Mouse (Mus musculus): Measurements from ENCODE around the gene Cort. TPM values are rescaled to one million over a fixed set of nuclear protein-coding genes. Genes with fewer than 3 reads are reported as not detected.

Gene Cort
- polyA plus RNA-seq, 1 experiment from 2014 or later: not detected

GRCm38 (mm10) chr4:149136982-149137770 lies 10.6 kb upstream of the Cort start, which contains the start of gene Cenps:
Cenps (minus strand) TSS chr4:149137629.
- WGBS: 2% methylated on average over 68 of the region's 68 CpGs
- Histone ChIP-seq H3K4me3 (ENCODE audit: low read length) (peak within 1 kb of the TSS; percentile 77), H3K9me3 (replicated peaks; ENCODE audit: control insufficient read depth, low read length) (no peaks in the 10 kb centered on the region), H3K27me3 (ENCODE audit: control insufficient read depth, insufficient read depth, low read length) (no peaks in the 10 kb centered on the region), H3K4me2 (ENCODE audit: low read depth, low read length) (peak within 1 kb of the TSS; percentile 89), H3K27ac (ENCODE audit: low read length) (peak within 1 kb of the TSS; percentile 87), H3K36me3 (ENCODE audit: control insufficient read depth, insufficient read depth) (no peaks in the 10 kb centered on the region), H3K4me1 (ENCODE audit: control insufficient read depth, insufficient read depth, low read length) (0 out of 2 replicates have a peak, but pooled peaks cover 2% of the 10 kb centered on the region), H3K9ac (ENCODE audit: low read length) (peak within 1 kb of the TSS; percentile 88)
- peak; percentile 93 for ATAC-seq (replicated peaks; ENCODE audit: extremely low read depth, insufficient read depth, low FRiP score)

- Histone ChIP-seq H3K27ac (ENCODE audit: low read length) (no peak overlapping the region; the same call in 1 of the 2 replicates), H3K36me3 (ENCODE audit: control insufficient read depth, insufficient read depth) (no peaks in the 10 kb centered on the region), H3K4me1 (ENCODE audit: control insufficient read depth, insufficient read depth, low read length) (0 out of 2 replicates have a peak, but pooled peaks cover 2% of the 10 kb centered on the region), H3K9ac (ENCODE audit: low read length) (peak overlapping the region; percentile 88), H3K4me2 (ENCODE audit: low read depth, low read length) (peak overlapping the region; percentile 89), H3K9me3 (replicated peaks; ENCODE audit: control insufficient read depth, low read length) (no peaks in the 10 kb centered on the region), H3K4me3 (ENCODE audit: low read length) (peak overlapping the region; percentile 77), H3K27me3 (ENCODE audit: control insufficient read depth, insufficient read depth, low read length) (no peaks in the 10 kb centered on the region)
- WGBS: 63% methylated on average over 18 of the region's 18 CpGs
- ATAC-seq (replicated peaks; ENCODE audit: extremely low read depth, insufficient read depth, low FRiP score): no peak
Measured at GRCm38 (mm10) chr4:149136116-149136850, 9.7 kb upstream of the Cort start.

- Histone ChIP-seq H3K27ac (ENCODE audit: low read length) (no peak overlapping the region), H3K9me3 (replicated peaks; ENCODE audit: control insufficient read depth, low read length) (no peaks in the 10 kb centered on the region), H3K4me2 (ENCODE audit: low read depth, low read length) (no peak overlapping the region), H3K27me3 (ENCODE audit: control insufficient read depth, insufficient read depth, low read length) (no peaks in the 10 kb centered on the region), H3K4me1 (ENCODE audit: control insufficient read depth, insufficient read depth, low read length) (0 out of 2 replicates have a peak, but pooled peaks cover 2% of the 10 kb centered on the region), H3K4me3 (ENCODE audit: low read length) (no peak overlapping the region), H3K9ac (ENCODE audit: low read length) (no peak overlapping the region), H3K36me3 (ENCODE audit: control insufficient read depth, insufficient read depth) (peaks cover 3% of the 10 kb centered on the region; the same call in 1 of the 2 replicates)
- ATAC-seq (replicated peaks; ENCODE audit: extremely low read depth, insufficient read depth, low FRiP score): no peak
- 80% methylated on average over 5 of the region's 5 CpGs for WGBS
Measured at GRCm38 (mm10) chr4:149133395-149133794, 6.8 kb upstream of the Cort start.

- 82% methylated on average over 21 of the region's 21 CpGs for WGBS
- H3K27me3 ChIP-seq (ENCODE audit: control insufficient read depth, insufficient read depth, low read length): no peaks in the 10 kb centered on the region
- H3K4me1 ChIP-seq (ENCODE audit: control insufficient read depth, insufficient read depth, low read length): 0 out of 2 replicates have a peak, but pooled peaks cover 2% of the 10 kb centered on the region
- H3K36me3 ChIP-seq (ENCODE audit: control insufficient read depth, insufficient read depth): peaks cover 3% of the 10 kb centered on the region; the same call in 1 of the 2 replicates
- no peaks in the 10 kb centered on the region for H3K9me3 ChIP-seq (replicated peaks; ENCODE audit: control insufficient read depth, low read length)
- no peak for ATAC-seq (replicated peaks; ENCODE audit: extremely low read depth, insufficient read depth, low FRiP score)
- H3K4me2 ChIP-seq (ENCODE audit: low read depth, low read length): no peak overlapping the region
- H3K27ac ChIP-seq (ENCODE audit: low read length): no peak overlapping the region
- H3K4me3 ChIP-seq (ENCODE audit: low read length): no peak overlapping the region
- H3K9ac ChIP-seq (ENCODE audit: low read length): no peak overlapping the region
Measured at GRCm38 (mm10) chr4:149131789-149132565, 5.4 kb upstream of the Cort start.

- 89% methylated on average over 23 of the region's 23 CpGs for WGBS
- Histone ChIP-seq H3K4me2 (ENCODE audit: low read depth, low read length) (no peak overlapping the region), H3K27me3 (ENCODE audit: control insufficient read depth, insufficient read depth, low read length) (no peaks in the 10 kb centered on the region), H3K4me1 (ENCODE audit: control insufficient read depth, insufficient read depth, low read length) (no peaks in the 10 kb centered on the region), H3K4me3 (ENCODE audit: low read length) (no peak overlapping the region), H3K9ac (ENCODE audit: low read length) (no peak overlapping the region), H3K9me3 (replicated peaks; ENCODE audit: control insufficient read depth, low read length) (no peaks in the 10 kb centered on the region), H3K36me3 (ENCODE audit: control insufficient read depth, insufficient read depth) (peaks cover 3% of the 10 kb centered on the region; the same call in 1 of the 2 replicates), H3K27ac (ENCODE audit: low read length) (no peak overlapping the region)
- no peak for ATAC-seq (replicated peaks; ENCODE audit: extremely low read depth, insufficient read depth, low FRiP score)
Measured at GRCm38 (mm10) chr4:149131021-149131752, 4.6 kb upstream of the Cort start.

- no peak overlapping the region for H3K9ac ChIP-seq (ENCODE audit: low read length)
- peaks cover 3% of the 10 kb centered on the region; the same call in 1 of the 2 replicates for H3K36me3 ChIP-seq (ENCODE audit: control insufficient read depth, insufficient read depth)
- H3K4me3 ChIP-seq (ENCODE audit: low read length): no peak overlapping the region
- H3K27me3 ChIP-seq (ENCODE audit: control insufficient read depth, insufficient read depth, low read length): no peaks in the 10 kb centered on the region
- ATAC-seq (replicated peaks; ENCODE audit: extremely low read depth, insufficient read depth, low FRiP score): no peak
- no peak overlapping the region for H3K4me2 ChIP-seq (ENCODE audit: low read depth, low read length)
- no peaks in the 10 kb centered on the region for H3K4me1 ChIP-seq (ENCODE audit: control insufficient read depth, insufficient read depth, low read length)
- WGBS: 83% methylated on average over 18 of the region's 18 CpGs
- H3K27ac ChIP-seq (ENCODE audit: low read length): no peak overlapping the region
- no peaks in the 10 kb centered on the region for H3K9me3 ChIP-seq (replicated peaks; ENCODE audit: control insufficient read depth, low read length)
Measured at GRCm38 (mm10) chr4:149128467-149128866, 1.9 kb upstream of the Cort start.

GRCm38 (mm10) chr4:149126115-149126509 lies 451 bp downstream of the Cort start:
- Histone ChIP-seq H3K36me3 (ENCODE audit: control insufficient read depth, insufficient read depth) (peaks cover 3% of the 10 kb centered on the region; the same call in 1 of the 2 replicates), H3K9me3 (replicated peaks; ENCODE audit: control insufficient read depth, low read length) (no peaks in the 10 kb centered on the region), H3K27ac (ENCODE audit: low read length) (no peak overlapping the region), H3K27me3 (ENCODE audit: control insufficient read depth, insufficient read depth, low read length) (no peaks in the 10 kb centered on the region), H3K4me3 (ENCODE audit: low read length) (no peak overlapping the region), H3K9ac (ENCODE audit: low read length) (no peak overlapping the region), H3K4me1 (ENCODE audit: control insufficient read depth, insufficient read depth, low read length) (no peaks in the 10 kb centered on the region), H3K4me2 (ENCODE audit: low read depth, low read length) (no peak overlapping the region)
- no peak for ATAC-seq (replicated peaks; ENCODE audit: extremely low read depth, insufficient read depth, low FRiP score)
- 74% methylated on average over 6 of the region's 6 CpGs for WGBS

Measured in heart, embryonic 16.5 days (tissue).